Mouse (Mus musculus): Measurements from ENCODE around the gene Bckdhb.

GRCm38 (mm10) chr9:84011146-84011545 is 86.2 kb downstream of the Bckdhb start:
- TF ChIP-seq GATA1 (IDR thresholded peaks at IDR 0.05; ENCODE audit: low read length) (no peak), TAL1 (IDR thresholded peaks at IDR 0.05; ENCODE audit: low read length) (no peak)

Data from erythroblast, embryonic 14.5 days (primary cell).